Mouse (Mus musculus): ENCODE data around the gene Rnd1.

DNA sequence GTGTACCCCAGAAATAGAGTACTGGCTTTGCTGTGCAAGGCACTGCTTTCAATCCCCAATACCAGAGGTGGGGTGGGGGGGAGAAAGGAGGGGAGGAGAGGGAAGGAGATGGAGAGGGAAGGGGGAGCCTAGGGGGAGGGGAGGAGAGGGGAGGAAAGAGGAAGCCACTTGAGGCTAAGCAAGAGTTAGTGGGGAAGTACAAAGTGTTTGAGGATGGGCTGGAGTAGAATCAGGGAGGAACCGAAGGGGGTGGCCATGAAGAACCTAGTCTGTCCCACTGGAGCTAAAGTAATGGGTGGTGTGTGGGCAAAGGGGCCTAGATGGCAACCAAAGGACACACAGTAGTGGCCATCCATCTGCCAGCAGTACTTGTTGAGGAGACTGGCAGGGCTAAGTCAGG is 6.5 kb upstream of the Rnd1 start:
- TF ChIP-seq TAL1 (IDR thresholded peaks at IDR 0.05; ENCODE audit: low read length): no peak
- no peak for TF ChIP-seq GATA1 (IDR thresholded peaks at IDR 0.05; ENCODE audit: low read length)
